Mouse (Mus musculus): Measurements from ENCODE around the gene Prdm16. TPM values are rescaled to one million over a fixed set of nuclear protein-coding genes. Genes with fewer than 3 reads are reported as not detected.

Gene Prdm16
- polyA plus RNA-seq, 1 experiment, result not detected

GRCm38 (mm10) chr4:154449343-154449742, 187.3 kb downstream of the Prdm16 start:
- H3K4me1 ChIP-seq, result no peaks in the 10 kb centered on the region
- no peak overlapping the region for H3K4me3 ChIP-seq (replicated peaks)
- H3K27me3 ChIP-seq (replicated peaks), result peaks cover 20% of the 10 kb centered on the region
- no peaks in the 10 kb centered on the region for H3K9me3 ChIP-seq
- TF ChIP-seq GATA1 (IDR thresholded peaks at IDR 0.05; ENCODE audit: borderline replicate concordance, low read length) (no peak), FLI1 (IDR thresholded peaks at IDR 0.05; ENCODE audit: low read length) (no peak)
- H3K36me3 ChIP-seq (replicated peaks; ENCODE audit: low read length), result no peaks in the 10 kb centered on the region

- no peak for TF ChIP-seq FLI1 (IDR thresholded peaks at IDR 0.05; ENCODE audit: low read length)
- no peak for TF ChIP-seq GATA1 (IDR thresholded peaks at IDR 0.05; ENCODE audit: borderline replicate concordance, low read length)
- Histone ChIP-seq H3K4me1 (no peaks in the 10 kb centered on the region), H3K9me3 (no peaks in the 10 kb centered on the region), H3K4me3 (replicated peaks) (no peak overlapping the region), H3K27me3 (replicated peaks) (peaks cover 19% of the 10 kb centered on the region), H3K36me3 (replicated peaks; ENCODE audit: low read length) (no peaks in the 10 kb centered on the region)
Observed at GRCm38 (mm10) chr4:154445721-154446120, 191.0 kb downstream of the Prdm16 start.

- no peaks in the 10 kb centered on the region for H3K36me3 ChIP-seq (replicated peaks; ENCODE audit: low read length)
- H3K27me3 ChIP-seq (replicated peaks), result peaks cover 23% of the 10 kb centered on the region
- no peak for TF ChIP-seq GATA1 (IDR thresholded peaks at IDR 0.05; ENCODE audit: borderline replicate concordance, low read length)
- TF ChIP-seq FLI1 (IDR thresholded peaks at IDR 0.05; ENCODE audit: low read length), result no peak
- no peak overlapping the region for H3K4me3 ChIP-seq (replicated peaks)
- H3K9me3 ChIP-seq, result no peaks in the 10 kb centered on the region
- no peaks in the 10 kb centered on the region for H3K4me1 ChIP-seq
Observed at GRCm38 (mm10) chr4:154442645-154443304, 193.9 kb downstream of the Prdm16 start.

GRCm38 (mm10) chr4:154439455-154440052, 197.1 kb downstream of the Prdm16 start:
- 0 out of 2 replicates have a peak, but pooled peaks cover 3% of the 10 kb centered on the region for H3K9me3 ChIP-seq

GRCm38 (mm10) chr4:154438610-154439009, 198.1 kb downstream of the Prdm16 start:
- H3K4me1 ChIP-seq, result no peaks in the 10 kb centered on the region
- no peaks in the 10 kb centered on the region for H3K36me3 ChIP-seq (replicated peaks; ENCODE audit: low read length)
- no peak overlapping the region for H3K4me3 ChIP-seq (replicated peaks)
- TF ChIP-seq GATA1 (IDR thresholded peaks at IDR 0.05; ENCODE audit: borderline replicate concordance, low read length), result no peak
- TF ChIP-seq FLI1 (IDR thresholded peaks at IDR 0.05; ENCODE audit: low read length), result no peak
- 0 out of 2 replicates have a peak, but pooled peaks cover 3% of the 10 kb centered on the region for H3K9me3 ChIP-seq
- H3K27me3 ChIP-seq (replicated peaks), result peaks cover 12% of the 10 kb centered on the region

More at GRCm38 (mm10) chr4:154439455-154440052, 197.1 kb downstream of the Prdm16 start:
- Histone ChIP-seq H3K4me1 (no peaks in the 10 kb centered on the region), H3K4me3 (replicated peaks) (no peak overlapping the region), H3K36me3 (replicated peaks; ENCODE audit: low read length) (no peaks in the 10 kb centered on the region), H3K27me3 (replicated peaks) (peaks cover 14% of the 10 kb centered on the region)
- TF ChIP-seq FLI1 (IDR thresholded peaks at IDR 0.05; ENCODE audit: low read length), result no peak
- no peak for TF ChIP-seq GATA1 (IDR thresholded peaks at IDR 0.05; ENCODE audit: borderline replicate concordance, low read length)

- Histone ChIP-seq H3K9me3 (no peaks in the 10 kb centered on the region), H3K27me3 (replicated peaks) (peaks cover 27% of the 10 kb centered on the region), H3K4me1 (no peaks in the 10 kb centered on the region; the same call in 1 of the 2 replicates), H3K4me3 (replicated peaks) (no peak overlapping the region), H3K36me3 (replicated peaks; ENCODE audit: low read length) (no peaks in the 10 kb centered on the region)
- TF ChIP-seq FLI1 (IDR thresholded peaks at IDR 0.05; ENCODE audit: low read length), result no peak
- no peak for TF ChIP-seq GATA1 (IDR thresholded peaks at IDR 0.05; ENCODE audit: borderline replicate concordance, low read length)
Observed at GRCm38 (mm10) chr4:154429770-154430169, 206.9 kb downstream of the Prdm16 start.

GRCm38 (mm10) chr4:154426901-154427300, 209.8 kb downstream of the Prdm16 start:
- no peaks in the 10 kb centered on the region for H3K9me3 ChIP-seq
- no peaks in the 10 kb centered on the region; the same call in 1 of the 2 replicates for H3K4me1 ChIP-seq
- H3K36me3 ChIP-seq (replicated peaks; ENCODE audit: low read length), result no peaks in the 10 kb centered on the region
- H3K27me3 ChIP-seq (replicated peaks), result peaks cover 40% of the 10 kb centered on the region
- no peak overlapping the region for H3K4me3 ChIP-seq (replicated peaks)
- TF ChIP-seq FLI1 (IDR thresholded peaks at IDR 0.05; ENCODE audit: low read length) (no peak), GATA1 (IDR thresholded peaks at IDR 0.05; ENCODE audit: borderline replicate concordance, low read length) (no peak)

GRCm38 (mm10) chr4:154425284-154425683, 211.4 kb downstream of the Prdm16 start:
- Histone ChIP-seq H3K36me3 (replicated peaks; ENCODE audit: low read length) (no peaks in the 10 kb centered on the region), H3K27me3 (replicated peaks) (peaks cover 43% of the 10 kb centered on the region), H3K4me3 (replicated peaks) (no peak overlapping the region), H3K9me3 (no peaks in the 10 kb centered on the region), H3K4me1 (no peaks in the 10 kb centered on the region; the same call in 1 of the 2 replicates)
- no peak for TF ChIP-seq FLI1 (IDR thresholded peaks at IDR 0.05; ENCODE audit: low read length)
- no peak for TF ChIP-seq GATA1 (IDR thresholded peaks at IDR 0.05; ENCODE audit: borderline replicate concordance, low read length)

- TF ChIP-seq GATA1 (IDR thresholded peaks at IDR 0.05; ENCODE audit: borderline replicate concordance, low read length) (no peak), FLI1 (IDR thresholded peaks at IDR 0.05; ENCODE audit: low read length) (no peak)
- H3K4me1 ChIP-seq, result no peaks in the 10 kb centered on the region; the same call in 1 of the 2 replicates
- no peak overlapping the region for H3K4me3 ChIP-seq (replicated peaks)
- 0 out of 2 replicates have a peak, but pooled peaks cover under 1% of the 10 kb centered on the region for H3K9me3 ChIP-seq
- peaks cover 44% of the 10 kb centered on the region for H3K27me3 ChIP-seq (replicated peaks)
- no peaks in the 10 kb centered on the region for H3K36me3 ChIP-seq (replicated peaks; ENCODE audit: low read length)
Observed at GRCm38 (mm10) chr4:154424681-154425080, 212.0 kb downstream of the Prdm16 start.

GRCm38 (mm10) chr4:154422431-154422913, 214.2 kb downstream of the Prdm16 start:
- no peak for TF ChIP-seq FLI1 (IDR thresholded peaks at IDR 0.05; ENCODE audit: low read length)
- no peak for TF ChIP-seq GATA1 (IDR thresholded peaks at IDR 0.05; ENCODE audit: borderline replicate concordance, low read length)
- peaks cover 42% of the 10 kb centered on the region for H3K27me3 ChIP-seq (replicated peaks)
- H3K36me3 ChIP-seq (replicated peaks; ENCODE audit: low read length), result no peaks in the 10 kb centered on the region
- H3K9me3 ChIP-seq, result peaks cover 17% of the 10 kb centered on the region
- H3K4me1 ChIP-seq, result no peaks in the 10 kb centered on the region; the same call in 1 of the 2 replicates
- H3K4me3 ChIP-seq (replicated peaks), result no peak overlapping the region

Data from megakaryocyte, embryonic 14.5 days (primary cell).